Mouse (Mus musculus) cerebellum, postnatal 14 days (tissue): ENCODE results near the gene E330014E10Rik.
"Not testable (repeated sequence)": the region's sequence is repeated elsewhere in the genome, so short reads cannot be mapped to it uniquely, and the experiment has no call there.

Experiments
- DNase-seq, 2 experiments: peaks; one replicate each; pipeline ENCODE4 v3.0.0; 2021; ENCODE audit warnings: mixed read lengths in 2 of 2

E330014E10Rik gene

DNA sequence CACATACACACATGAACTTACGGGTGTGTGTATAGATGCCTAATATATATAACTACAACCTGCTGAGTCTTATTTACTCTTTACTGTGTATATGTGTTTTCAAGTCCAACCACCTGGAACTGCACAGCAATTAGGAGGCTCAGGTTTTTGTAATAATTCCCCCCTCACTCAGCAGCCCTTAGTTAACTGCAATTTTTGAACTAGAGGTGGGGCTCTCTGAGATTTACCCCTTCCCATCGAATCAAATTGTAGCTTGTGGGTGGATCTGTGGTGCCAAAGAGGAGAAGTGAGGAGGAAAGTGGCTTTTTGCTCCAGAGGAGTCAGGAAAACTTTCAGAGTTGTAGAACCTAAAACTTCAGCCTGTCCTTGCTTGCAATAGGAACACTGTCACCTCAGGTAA, at the start of gene E330014E10Rik:
Gene E330014E10Rik, plus strand, starts transcription at position 301 of the 400 bp plus-strand sequence.
- DNase-seq: not testable (repeated sequence)

DNA sequence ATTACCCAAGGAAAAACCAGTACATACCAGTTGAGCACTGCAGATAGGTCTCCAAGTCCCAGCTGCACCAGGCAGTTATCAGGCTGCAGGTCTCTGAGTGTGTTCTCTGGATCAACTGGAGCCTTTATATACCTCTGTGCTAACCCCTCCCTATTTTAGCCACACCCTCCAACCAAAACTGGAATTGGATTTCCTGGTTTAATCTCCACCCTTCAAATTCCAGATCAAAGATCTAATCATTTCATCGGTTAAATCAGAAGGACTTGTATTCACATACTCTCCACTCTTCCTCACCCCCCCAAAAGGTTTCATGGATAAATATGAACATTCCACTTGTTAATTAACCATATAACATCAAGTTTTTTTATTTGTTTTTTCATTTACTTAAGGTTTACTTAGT, 39.7 kb upstream of the E330014E10Rik start, which contains the start of gene Gm7978:
Gene Gm7978, minus strand, starts transcription at position 101 of the 400 bp plus-strand sequence.
- not testable (repeated sequence) for DNase-seq

- DNase-seq: not testable (repeated sequence)
Observed at GRCm38 (mm10) chr5:95741714-95742113, 34.1 kb upstream of the E330014E10Rik start, which contains the start of gene Gm7982. TSS of gene Gm7982 (plus strand) at chr5:95742014.

GRCm38 (mm10) chr5:95810841-95811240, 35.1 kb downstream of the E330014E10Rik start:
- DNase-seq: peak; percentile 4 to 23

- DNase-seq: no peak
Observed at GRCm38 (mm10) chr5:95836580-95836979, 60.8 kb downstream of the E330014E10Rik start.

- DNase-seq: no peak
Observed at GRCm38 (mm10) chr5:95854030-95854429, 78.2 kb downstream of the E330014E10Rik start.
